Mouse (Mus musculus): ENCODE data around the gene Olfr823.
A peak's percentile ranks its signal among the peaks of the same experiment; 100 is the strongest.
"Not testable (repeated sequence)": the region's sequence is repeated elsewhere in the genome, so short reads cannot be mapped to it uniquely, and the experiment has no call there.

Gene Olfr823

DNA sequence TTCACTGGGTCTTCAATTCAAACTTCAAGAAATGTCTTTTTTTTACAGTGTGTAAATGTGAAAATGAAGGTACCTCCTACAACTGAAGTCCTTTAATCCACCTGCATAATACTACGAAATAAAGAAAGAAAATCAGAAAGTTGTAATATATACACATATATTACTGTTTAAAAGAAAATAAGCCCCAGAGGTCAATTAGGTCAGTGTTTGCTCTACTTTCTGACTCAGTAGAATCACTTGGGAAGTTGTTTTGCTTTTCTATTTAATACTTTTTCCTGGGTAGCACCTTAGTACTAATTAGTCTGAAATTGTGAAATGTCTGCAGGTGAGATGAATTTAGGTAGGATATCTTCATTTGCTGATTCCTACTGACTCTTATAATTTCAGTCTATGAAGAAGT lies at the start of gene Olfr823:
Gene Olfr823, minus strand, starts transcription at position 101 of the 400 bp plus-strand sequence.
- not testable (repeated sequence) for DNase-seq

DNA sequence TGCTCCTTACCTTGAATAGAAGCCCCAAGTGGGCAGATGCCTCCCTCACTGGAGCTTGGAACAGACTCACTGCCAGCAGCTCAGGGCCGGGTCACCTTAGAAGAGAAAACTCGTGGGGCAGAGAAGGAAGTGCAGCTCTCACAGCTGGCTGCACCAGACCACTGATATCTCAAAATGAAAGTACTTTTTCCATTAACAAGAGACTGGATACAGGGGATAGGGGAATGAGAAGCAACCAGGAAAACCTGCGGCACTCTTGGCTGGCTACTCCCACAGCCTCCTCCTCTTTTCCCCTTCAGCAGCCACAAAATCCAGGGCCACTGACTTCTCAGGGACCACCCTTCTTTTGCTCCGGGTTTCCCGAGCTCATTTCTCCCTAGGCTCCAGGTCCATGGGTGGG lies 28.9 kb upstream of the Olfr823 start:
- no peak for DNase-seq

DNA sequence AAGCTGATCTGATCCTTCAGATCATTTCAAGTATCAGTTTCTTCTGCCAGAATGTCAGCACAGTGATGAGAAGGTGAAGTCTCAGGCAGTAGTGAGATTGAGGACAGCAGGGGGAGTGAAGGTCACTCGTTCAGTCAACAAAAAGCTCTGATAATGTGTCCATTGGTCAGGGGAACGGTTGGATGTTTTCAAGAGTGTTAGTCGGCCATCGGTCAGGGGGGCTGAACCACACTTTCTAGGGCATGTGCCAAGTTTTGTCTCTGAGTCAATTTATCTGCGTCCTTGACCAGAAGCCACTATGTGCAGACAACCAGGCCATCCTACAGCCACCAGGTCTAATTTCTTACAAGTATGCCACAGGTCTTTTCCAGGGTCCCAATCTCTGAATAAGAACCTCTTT lies 27.3 kb upstream of the Olfr823 start:
- not testable (repeated sequence) for DNase-seq

DNA sequence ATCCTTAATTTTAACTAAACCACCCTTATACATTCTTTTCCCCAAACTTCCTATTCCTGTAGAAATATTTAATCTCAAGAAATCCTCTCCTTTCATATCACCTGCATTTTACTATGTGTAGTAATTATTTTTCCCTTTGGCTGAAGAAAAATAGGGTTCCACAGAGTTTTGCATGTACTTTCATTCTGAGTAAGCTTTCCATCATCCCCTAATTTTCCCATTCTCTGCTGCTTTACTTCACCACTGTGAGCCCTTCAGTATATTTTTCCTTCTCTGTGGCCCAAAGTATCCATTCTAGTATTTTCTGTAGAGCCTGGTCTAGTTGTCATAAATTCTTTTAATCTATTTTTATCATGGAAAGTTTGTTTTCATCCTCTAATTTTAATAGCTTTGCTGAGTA lies 19.6 kb upstream of the Olfr823 start:
- no peak for DNase-seq

DNA sequence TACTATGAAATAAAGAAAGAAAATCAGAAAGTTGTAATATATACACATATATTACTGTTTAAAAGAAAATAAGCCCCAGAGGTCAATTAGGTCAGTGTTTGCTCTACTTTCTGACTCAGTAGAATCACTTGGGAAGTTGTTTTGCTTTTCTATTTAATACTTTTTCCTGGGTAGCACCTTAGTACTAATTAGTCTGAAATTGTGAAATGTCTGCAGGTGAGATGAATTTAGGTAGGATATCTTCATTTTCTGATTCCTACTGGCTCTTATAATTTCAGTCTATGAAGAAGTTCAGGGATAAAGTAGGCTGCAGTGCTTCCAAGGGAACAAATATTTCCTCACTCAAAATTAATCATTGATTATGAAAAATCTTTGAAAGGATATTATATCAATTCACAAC lies 14.7 kb upstream of the Olfr823 start, which contains the start of gene Olfr824:
Gene Olfr824, minus strand, starts transcription at position 101 of the 400 bp plus-strand sequence.
- DNase-seq = not testable (repeated sequence)

DNA sequence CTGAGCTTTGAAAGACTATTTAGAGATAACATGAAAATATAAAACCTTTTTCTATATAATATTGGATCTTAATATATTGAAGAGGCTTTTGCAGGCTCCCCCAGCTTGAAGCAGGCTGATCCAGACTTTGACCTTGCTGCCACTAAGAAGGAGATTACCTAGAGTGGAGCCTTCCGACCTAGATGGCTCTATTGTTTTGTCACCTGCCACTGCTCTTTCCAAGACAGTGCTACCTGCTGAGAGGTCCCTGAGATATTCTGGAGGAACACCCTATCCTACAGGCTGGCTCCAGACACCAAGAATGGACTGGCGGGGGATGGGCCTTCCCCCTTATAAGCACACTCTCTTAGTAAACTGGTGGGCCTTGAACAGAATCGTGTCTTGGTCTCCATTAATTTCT lies 862 bp upstream of the Olfr823 start:
- DNase-seq = not testable (repeated sequence)

DNA sequence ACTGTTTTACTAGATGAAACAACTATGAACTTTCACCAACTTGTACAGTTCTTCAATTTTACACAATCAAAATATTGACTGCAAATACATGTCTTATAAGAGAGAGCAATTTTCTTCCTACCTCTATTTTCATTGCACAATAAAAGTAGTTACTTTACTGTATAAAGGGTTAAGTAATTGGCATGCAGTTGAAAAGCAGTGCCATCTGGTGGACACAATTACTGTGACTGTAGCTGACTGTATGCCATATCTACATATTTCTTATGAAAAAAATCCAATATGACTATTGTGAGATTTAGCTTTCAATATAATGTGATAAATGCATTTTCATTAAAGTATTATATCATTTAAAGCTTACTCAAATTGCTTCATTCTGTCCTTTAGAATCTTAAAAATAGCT lies 19.1 kb downstream of the Olfr823 start:
- DNase-seq = no peak

DNA sequence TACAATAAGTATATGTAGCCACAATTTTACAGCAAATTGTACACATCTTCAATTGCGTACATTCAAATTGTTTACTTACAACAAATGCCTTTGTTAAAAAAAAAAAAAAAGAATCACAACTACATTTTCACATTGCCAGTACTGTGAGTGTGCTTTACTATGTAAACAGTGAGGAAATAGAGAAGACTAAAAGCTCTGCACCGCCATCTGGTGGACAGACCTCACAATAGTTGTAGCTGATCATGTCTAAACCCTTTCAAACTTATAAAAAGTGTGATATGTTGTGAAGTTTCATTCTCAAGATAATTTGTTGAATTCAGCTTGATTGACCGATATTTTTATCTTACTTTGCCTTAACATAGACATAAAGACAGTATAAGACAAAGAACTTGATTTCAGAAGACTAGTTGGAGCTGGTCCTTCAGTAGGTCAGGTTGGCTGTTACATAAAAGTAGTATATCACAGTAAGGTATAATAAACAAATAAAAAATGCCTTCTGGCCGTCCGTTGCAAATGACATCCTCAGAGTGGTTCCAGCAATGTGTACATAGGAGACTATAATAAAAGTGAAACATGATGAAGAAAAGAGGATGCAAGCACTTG lies 22.2 kb downstream of the Olfr823 start:
- peak; percentile 1 for DNase-seq

DNA sequence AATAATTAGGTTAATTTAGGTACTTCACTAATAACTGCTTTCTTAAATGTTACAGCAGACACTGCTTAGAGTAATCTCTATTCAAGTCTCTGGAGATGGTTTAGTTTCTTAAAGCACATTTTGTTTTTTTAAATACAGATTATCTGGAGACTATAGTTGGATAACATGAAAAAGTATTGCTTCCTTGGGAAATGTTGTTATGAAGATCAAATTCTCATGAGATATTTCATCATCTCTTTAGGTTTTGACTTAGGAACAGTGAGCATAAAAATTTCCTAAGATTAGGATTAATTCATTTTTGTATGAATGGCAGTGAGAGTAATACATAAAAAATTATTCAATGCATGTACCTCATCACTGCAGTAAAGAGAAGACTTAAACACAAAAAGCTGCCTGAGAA lies 44.3 kb downstream of the Olfr823 start, which contains the start of gene Olfr822:
Gene Olfr822, plus strand, starts transcription at position 301 of the 400 bp plus-strand sequence.
- DNase-seq = no peak
